Mouse (Mus musculus) gastrocnemius, postnatal 10 days (tissue): ENCODE results near the gene Mlycd. TPM values are rescaled to one million over a fixed set of nuclear protein-coding genes. Genes with fewer than 3 reads are reported as not detected.

ENCODE experiments used
- DNase-seq: peaks from one replicate; pipeline ENCODE4 v3.0.0; 2021; ENCODE audit warnings: mixed read lengths
- total RNA-seq, 2 experiments: library from RNA; stranded (reverse); gene quantifications; 2 replicates each; pipeline ENCODE4 v1.2.3; 2021

Mlycd gene
- total RNA-seq, 2 experiments from 2014 or later = 66.8 to 67.5 TPM

DNA sequence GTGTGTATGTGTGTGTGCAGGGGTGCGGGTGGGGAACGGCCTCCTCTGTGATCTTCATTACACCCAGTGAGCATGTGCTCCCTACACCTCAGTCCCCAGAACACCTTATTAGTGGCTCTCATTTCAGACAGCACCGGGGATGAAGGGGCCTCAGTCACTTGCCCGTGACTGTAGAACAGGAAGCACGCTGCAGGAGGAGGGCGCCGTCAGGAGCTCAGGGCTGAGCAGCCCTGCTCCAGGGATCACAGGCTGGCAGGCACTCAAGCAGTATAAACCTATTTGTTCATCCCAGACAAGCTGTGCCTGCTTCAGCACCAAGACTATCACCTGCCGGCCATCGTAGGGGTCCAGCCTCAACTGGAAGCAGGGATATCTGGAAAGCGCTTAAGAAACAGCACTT lies 9.2 kb downstream of the Mlycd start:
- DNase-seq = no peak

DNA sequence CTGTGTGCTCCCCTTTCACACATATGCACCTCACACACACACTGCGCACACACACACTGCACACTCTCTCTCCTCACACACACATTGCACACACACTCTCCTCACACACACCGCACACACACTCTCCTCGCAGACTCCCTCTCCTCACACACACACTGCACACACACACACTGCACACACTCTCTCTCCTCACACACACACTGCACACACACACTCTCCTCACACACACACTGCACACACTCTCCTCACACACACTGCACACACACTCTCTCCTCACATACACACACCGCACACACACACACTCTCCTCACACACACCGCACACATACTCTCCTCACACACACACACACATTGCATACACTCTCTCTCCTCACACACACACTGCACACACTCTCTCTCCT lies 10.0 kb downstream of the Mlycd start:
- DNase-seq = no peak

DNA sequence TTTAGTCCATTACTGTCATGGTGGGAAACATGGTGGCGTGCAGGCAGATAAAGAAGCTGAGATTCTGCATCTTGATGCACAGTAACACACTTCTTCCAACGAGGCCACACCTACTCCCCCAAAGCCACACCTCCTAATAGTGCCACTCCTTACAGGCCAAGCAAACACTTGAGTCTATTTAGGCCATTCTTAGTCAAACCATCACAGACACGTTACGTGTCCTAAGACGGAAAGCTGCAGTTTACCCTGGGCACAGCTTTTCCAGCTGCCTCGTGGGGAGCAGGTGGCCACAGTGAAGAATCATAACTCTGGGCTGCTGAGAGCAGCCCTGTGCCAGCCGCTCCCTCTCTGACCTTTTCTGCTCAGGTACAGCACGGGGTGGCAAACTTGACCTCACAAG lies 13.6 kb downstream of the Mlycd start:
- DNase-seq = no peak

DNA sequence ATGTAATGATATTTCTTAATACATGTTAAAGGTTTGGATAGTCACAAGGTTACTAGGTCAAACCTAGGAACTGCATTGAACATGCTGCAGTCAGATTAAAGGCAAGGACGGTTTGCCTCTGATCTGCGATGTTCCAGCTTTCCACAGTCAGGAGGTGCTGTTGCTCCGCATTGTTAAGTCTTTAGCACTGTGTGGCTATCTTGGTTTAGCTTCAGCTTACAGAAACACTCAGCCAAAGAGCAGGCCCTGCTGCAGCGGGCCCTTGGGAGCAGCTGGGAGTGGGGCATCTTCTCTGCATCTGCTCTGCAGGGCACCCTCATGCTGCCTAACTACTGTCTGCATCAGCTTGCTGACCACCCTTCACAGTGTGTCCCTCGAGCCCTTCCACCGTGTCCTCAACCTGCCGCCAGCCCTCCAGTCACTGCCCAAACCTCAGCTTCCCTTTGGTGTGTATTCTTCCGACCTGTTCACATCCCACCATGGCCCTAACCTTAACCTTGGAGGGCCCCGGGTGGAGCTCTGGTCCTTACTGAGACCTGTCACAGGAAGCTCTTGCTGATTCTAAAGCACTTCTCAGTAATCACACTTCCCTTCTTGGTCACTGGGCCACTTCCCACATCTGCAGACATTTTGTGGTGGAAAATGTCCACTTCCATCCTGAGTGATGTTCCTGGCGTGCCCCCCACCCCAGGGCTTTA lies 17.5 kb downstream of the Mlycd start:
- DNase-seq = no peak

DNA sequence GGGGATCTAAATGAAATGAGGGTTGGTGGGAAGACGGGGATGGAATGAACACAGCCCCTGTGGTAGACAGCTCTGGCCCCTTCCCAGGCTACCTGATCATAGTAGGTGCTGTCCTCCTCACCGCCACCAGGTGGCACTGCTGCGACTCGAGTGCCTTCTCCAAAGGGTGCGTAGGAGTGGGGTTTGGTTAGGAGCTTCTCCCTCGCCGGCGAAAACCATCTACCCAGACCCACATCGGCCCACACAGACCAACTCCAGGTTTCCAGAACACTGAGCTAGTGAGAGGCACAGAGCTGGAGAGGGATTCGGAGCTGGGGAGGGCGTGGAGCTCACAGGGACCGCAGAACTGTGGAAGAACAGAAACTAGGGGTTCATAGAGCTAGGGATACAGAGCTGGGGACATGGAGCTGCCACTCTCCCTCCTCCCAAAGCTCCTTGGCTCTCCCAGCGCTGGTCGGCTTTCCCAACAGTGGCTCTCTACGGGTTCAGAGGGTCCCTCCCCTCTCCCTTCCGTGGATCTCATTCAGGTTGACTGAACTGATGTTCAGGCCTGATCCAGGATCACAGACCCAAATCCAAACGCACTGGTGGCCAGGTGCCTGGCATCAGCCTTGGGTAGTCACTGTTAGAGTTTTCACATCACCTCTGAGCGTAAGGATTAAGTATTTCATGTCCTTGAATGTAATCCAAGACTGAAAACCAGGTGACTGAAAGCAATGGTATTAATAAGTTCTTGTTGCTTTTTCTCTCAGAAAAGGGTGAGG lies 18.2 kb downstream of the Mlycd start:
- DNase-seq = peak; percentile 81

DNA sequence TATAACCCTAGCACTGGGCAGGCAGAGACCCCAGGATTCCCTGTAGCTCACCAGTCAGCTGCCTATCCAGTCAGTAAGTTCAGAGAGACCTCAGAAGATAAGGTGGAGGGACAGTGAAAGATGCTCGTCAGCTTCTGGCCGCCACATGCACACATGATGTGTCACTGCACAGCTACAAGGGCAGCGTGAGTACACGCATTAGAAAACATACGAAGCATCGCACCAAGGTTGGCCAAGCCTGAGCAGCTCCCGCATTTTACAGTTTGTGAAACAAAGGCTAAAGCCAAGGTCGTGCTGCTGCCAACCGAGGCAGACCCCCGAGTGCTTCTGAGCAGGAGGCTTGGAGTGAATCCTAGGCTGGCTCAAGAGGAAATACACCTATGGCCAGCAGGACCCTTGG lies 18.9 kb downstream of the Mlycd start:
- DNase-seq = no peak

DNA sequence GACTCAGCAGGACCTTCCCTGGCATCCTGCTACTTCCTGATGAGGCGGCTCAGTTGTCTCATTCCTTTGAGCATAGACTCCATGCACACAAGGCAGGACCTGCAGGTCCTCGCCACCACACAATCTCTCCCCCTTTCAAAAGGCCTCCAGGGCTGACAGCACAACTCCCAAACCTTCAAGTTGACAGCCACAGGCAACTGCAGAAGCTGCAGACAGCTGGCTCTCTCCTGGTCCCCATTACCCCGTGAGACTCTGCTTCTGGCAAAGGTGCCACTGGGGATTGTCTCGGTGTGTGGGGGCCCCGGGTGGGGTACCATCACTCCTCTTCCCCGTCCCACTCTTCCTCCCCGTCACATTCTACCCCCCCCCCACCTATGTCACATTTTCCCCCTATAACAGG lies 25.6 kb downstream of the Mlycd start:
- no peak for DNase-seq

DNA sequence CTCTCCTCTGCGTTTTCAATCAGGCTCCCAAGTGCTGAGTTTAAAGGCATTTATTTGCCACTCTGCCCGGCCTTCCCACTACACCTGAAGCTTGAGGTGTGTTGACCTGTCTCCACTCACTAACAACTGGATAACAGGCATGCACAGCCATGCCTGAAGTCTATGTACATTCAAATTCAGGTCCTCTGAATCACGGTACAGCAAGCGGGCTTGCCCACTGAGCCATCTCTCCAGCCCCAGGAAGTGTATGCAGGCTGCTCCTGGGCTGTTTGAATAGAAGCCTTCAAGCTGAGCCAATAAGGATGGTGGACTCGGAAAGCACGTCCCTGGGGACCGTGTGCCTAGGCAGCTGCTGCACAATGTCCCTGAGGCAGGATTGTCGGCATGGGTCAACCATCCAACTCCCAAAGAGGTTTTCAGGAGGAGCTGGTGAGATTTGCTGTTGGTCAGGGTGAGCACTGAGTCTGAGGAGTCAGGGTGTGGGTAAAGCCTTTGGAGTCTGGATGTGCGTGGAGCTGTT lies 27.0 kb downstream of the Mlycd start:
- no peak for DNase-seq

DNA sequence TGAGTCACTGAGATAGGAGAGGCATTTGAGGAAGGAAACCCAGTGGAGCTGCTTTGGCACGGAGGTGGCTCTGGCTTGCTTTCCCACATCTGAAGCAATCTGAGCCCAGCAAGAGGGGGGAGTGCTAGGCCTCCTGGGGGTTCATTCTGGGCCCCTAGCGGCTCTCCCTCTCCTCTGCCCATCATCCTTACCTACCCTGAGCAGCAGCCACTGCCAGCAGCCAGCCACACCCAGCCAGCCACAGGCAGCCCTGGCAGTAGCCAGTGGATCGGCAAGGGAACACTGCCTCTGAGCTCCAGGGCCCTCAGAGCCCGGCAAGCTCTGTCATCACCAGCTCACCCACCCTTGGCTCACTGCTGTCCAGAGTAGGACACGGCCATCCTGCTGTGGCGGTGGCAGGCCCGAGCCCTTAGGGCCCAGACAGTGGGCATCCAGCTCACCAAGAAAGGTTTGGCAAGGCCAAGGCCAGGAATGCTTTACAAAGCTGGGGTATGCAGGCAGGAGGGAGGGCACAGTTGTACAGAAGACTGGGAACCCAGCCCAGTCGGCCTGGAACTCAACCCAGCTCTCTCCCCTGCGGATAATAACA lies 27.5 kb downstream of the Mlycd start:
- no peak for DNase-seq

DNA sequence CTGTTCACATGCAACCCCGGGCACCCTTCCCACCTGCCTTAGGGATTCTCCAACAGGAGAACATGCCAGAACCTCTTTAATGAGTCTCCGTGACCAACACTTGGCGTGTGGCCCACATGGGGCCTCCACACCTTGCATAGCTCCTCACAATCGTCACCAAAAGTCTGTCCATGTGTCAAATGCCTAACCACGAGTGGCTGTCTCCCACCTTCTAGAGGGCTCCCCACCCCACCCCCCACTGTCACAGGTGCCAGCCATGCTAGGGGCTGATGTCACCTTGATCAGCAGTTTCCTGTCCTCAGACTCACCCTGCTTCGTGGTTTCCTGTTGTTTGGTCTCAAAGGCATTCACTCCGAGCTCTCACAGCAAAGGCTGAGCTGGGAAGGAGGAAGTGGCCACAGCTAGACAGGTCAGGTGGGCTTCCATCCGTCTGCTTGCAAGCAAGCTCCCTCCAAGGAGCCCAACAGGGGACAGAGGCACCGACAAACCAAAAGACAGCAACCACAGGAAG lies 29.0 kb downstream of the Mlycd start:
- DNase-seq = no peak

DNA sequence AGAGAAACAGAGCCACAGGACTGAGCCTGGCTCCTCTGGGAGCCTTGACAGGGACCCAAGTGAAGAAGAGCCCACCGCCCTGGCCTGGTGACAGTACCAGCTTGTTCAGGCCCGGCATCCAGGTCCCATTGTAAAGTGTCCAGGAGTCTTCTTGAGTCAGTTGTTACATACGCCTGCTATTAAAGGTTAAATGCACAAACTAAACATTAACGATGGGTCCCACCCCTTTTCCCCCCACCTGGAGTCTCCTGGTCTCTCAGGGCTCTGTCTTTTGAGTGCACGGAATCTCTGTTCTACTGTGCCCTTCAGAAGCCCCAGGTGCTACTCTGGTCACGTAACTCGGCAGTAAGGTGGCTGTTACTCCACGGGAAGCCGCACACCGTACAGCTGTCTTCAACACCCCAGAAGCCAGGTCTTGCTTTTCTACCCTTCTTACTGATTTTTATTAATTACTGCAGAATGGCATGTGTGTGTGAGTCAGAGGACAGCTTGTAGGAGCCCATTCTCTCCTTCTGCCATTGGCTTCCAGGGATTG lies 29.6 kb downstream of the Mlycd start:
- no peak for DNase-seq

DNA sequence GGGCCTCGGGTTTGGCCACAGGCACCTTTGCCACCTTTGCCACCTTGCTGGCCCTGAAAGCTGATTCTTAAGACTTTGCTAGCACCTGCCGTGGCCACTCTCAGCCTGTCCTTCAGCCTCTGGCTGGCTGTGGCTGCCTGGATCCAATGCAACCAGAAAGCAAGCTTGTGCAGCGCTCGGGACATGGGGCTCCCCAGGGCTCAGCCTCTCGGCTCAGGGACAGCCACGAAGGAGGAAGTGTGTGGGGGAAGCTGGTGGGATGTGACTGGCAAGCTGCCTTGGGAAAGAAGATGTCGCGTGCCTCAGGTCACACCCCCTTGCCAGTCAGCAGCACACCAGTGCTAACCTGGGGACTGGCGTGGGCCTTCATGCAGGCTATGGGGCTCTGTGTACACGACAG lies 30.1 kb downstream of the Mlycd start:
- DNase-seq = no peak

DNA sequence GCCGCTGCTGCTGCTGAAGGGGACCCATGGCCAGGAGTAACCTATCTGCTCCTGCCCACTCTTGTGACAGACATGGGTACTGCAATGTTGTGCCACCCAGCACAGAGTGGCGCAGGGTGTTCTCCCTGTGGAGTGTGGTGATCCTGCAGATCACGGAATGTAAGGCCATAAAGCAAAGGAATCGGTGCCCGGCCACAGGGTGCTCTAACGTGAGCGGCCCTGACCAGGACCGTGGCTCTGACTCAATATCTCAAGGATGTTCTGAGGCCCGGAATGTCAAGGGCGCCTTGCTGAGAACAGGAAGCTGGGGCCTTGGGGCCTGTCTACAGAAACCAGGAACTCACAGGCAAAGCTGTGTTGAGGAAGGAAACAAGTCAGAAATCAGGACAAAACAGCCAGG lies 30.9 kb downstream of the Mlycd start:
- no peak for DNase-seq

DNA sequence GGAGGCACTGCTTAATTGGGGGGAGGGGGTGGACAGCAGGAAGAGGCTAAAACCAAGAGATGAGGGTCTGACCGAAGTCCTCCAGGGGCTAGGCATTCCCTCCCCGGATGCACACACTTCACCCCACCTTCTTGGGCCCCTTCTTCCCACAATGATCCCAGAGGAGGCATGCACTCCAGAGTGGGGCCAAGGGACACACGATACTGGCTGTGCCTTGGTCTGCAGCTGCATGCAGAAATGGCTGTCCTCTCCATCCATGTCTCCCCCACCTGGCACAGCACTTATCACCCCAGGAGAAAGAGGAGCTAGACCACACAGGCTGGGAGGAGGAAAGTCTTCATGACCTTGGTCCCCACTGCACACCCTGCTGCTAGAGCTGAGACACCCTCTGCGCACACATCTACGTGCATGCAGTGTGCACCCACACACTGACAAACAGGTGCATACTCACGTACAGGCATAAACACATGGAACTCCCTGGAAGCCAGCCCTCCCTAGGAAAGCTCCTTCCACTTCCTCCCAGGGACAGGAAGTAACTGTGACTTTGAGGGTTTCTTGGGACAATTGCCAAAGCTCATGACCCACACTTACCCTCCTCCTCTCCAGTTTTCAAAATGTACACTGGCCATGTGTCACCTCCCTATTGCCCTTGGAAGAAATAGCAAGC lies 31.5 kb downstream of the Mlycd start:
- no peak for DNase-seq

DNA sequence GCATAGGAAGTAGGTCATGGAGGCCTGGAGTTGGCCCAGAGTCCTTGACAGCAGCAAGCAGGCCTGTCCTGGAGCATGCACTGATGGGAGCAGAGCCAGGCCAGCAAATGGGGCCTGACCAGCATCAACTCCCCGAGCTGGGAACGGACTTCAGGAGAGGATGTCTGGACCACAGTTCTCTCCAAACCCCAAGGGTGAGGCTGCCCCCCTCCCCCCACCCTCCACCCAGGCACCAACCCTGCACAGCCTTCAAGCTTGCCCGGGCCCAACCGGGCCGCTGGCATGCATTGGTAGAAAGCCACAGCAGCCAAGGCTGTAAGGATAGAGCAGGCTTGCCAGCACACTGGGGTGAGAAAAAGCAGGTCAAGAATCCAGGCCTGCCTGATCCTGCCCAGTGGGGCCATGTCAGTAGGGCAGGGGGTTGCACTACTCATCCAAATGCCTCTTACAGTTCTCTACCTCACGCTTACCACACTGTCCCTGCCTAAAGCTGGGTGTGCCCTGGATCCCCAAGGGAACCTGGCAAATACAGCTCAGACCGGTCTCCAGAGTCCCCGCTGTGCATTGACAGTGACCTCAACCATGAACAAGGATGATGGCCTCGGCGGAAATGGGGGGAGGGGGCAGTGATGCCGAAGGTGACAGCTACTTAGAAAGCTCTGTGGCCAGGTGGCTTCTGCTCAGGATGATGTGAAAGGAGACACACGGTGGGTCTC lies 33.1 kb downstream of the Mlycd start:
- DNase-seq = peak; percentile 57

DNA sequence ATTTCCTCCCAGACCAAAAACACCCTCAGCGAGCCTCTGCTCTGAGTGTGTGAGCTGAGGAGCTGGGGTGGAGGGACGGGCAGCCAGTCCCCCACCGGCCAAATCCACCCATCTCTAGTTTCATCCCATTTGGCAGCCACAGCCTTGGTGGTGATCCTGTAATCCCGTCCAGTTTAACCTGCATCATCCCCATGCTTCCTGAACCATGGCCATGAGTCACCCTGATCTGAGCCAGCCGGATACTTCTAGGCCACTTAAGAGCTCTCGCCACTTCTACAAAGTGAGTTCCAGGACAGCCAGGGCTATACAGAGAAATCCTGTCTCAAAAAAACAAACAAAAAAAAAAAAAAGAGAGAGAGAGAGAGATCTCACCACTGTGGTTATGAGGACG lies 33.7 kb downstream of the Mlycd start:
- no peak for DNase-seq

DNA sequence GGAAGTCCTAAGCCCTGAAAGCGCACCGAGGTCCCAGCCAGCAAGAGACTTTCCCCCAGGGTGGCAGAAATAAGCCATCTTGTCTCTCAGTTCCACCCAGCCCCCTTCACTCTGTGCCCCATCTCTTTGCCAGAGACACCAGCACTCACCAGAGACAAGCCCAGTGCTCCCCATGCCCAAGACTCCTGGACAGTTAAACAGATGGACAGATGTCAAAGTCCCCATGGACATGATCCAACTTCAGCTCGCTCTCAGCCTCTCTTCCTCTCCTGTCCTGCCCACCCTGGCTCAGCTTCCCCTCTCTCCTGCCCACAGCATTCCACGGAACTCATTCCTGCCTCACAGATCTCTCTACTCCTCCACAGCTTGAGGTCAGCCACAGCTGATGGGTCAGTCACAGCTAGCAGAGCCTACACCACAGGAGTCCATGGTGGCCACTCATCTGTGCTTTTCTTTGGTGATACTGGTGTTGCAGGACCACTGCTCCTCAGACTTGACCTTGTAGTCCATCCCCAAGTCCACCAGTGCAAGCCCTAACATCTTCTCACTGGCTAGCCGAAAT lies 34.2 kb downstream of the Mlycd start:
- no peak for DNase-seq

DNA sequence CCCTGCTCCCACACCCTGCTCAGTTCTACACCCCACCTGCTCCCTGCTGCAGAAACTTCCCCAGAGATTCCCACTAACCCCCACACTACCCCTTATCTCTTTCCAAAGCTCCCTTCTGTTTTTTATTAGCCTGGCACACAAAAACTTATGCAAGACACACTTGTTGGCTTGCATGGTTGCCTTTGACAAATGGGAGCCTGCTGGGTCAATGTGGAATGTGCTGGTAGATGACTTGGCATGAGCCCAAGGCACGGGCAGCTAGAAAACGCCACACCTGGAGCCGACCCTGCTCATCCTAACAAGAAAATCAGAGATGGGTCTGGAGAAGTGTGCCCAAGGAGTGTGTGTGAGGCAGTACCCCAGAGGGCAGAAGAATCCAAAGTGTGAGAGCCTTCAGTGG lies 34.9 kb downstream of the Mlycd start:
- DNase-seq = no peak

DNA sequence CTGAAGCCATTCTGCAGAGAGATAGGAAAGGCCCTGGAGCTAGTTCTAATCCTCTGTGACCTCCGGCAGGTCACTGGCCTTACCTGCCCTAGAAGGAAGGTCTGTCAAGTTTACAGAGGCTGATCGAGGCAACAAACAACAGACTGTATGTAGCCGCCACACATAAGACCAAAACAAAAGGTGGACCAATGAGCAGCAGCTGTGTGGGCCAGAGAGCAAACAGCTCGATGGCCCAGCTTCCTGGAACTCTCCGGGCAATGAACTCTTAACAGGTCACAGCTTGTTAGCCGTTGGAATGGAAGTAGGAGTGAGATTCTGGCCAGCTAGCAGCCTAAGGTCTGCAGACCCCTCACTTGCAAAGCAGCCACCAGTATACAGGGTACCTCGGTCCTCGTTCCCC lies 35.6 kb downstream of the Mlycd start:
- DNase-seq = no peak

DNA sequence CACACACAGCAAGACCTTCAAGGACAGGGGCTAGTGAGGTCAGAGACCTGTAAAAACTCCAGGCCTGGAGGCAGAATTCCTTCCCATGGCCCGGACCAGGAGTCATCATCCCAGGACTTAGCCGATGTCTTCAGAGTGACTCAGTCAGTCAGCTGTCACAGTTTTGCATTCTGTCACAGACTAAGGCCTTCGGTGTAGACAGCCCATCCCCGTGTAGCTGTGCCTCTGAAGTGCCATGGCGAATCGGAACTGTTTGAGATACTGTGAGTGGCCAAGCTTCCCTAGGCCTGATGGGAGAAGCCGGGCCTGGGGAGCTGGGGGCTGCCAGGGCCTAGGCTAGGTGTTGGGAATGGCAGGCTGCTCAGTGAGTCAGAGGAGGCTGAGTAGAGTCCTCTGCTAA lies 36.0 kb downstream of the Mlycd start:
- DNase-seq = no peak

DNA sequence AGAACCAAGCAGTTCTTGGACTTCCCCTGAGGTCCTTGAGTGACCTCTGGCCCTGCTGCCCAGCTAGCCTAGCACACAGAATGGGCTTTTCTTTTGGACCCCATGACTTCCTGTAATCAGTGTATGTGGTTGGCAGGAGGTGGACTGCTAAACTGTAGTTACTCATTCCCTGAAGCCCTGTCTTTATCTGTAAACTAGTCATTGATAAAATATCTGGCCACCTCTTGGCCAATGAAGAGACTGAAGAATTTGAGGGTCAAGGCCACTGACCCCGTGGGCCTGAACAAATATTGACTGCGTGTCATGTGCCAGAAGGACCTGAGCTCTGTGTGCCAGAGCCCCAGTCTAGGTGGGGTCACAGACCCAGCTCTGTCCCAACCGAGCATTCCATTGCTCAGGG lies 37.7 kb downstream of the Mlycd start:
- DNase-seq = no peak
